Mouse (Mus musculus): ENCODE results near the gene Tril. TPM values are rescaled to one million over a fixed set of nuclear protein-coding genes. Genes with fewer than 3 reads are reported as not detected.

Tril gene
- total and polyA plus RNA-seq, 3 experiments, result not detected

- no peak for DNase-seq (ENCODE audit: extremely low read depth)
- no peak overlapping the region for H3K4me3 ChIP-seq (replicated peaks in 1 of 3; ENCODE audit: low read depth in 2 of 3, low read length in 2 of 3, poor library complexity in 1 of 3)
Observed at GRCm38 (mm10) chr6:53818732-53819661, 1.6 kb downstream of the Tril start.

DNA sequence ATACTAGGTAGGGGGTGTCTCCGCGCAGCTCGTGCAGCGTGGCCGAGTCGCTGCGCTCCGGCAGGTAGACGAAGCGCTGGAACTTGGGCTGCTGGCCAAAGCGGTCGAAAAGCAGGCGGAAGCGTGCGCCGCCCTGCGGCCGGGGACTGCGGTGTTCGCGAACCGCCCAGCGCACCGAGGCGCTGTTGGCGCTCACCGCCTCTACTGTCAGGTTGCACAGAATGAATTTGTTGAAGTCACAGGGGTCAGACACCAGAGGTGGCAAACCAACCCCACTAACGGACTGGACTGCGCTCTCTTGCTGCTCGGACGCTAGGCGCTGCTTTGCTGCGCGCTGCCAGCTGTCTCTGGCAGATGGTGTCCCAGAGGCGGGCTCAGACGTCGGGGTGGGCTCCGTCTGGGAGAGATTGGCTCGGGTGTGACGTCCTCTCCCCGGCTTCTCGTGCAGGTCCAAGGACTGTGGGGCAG, 2.3 kb downstream of the Tril start:
- Histone ChIP-seq H3K9me3 (replicated peaks; ENCODE audit: low read length) (peaks cover 25% of the 10 kb centered on the region), H3K9ac (ENCODE audit: insufficient read depth, low read depth) (no peak overlapping the region), H3K4me3 (replicated peaks in 1 of 3; ENCODE audit: low read depth in 2 of 3, low read length in 2 of 3, poor library complexity in 1 of 3) (no peak overlapping the region), H3K4me2 (ENCODE audit: insufficient read depth, low read depth, poor library complexity, severe bottlenecking) (no peak overlapping the region), H3K27ac (ENCODE audit: insufficient read depth, low read depth) (no peak overlapping the region), H3K79me2 (replicated peaks; ENCODE audit: control insufficient read depth, extremely low read depth, insufficient read depth, poor library complexity, severe bottlenecking) (no peaks in the 10 kb centered on the region), H3K27me3 (replicated peaks) (no peaks in the 10 kb centered on the region), H3K36me3 (replicated peaks in 1 of 2; ENCODE audit: control insufficient read depth in 1 of 2, insufficient read depth in 1 of 2, low read length in 1 of 2) (no peaks in the 10 kb centered on the region), H3K4me1 (ENCODE audit: control insufficient read depth in 1 of 2, insufficient read depth in 2 of 2) (no peaks in the 10 kb centered on the region)
- TF ChIP-seq NRF1 (IDR thresholded peaks at IDR 0.05; ENCODE audit: low read depth, low read length), result no peak
- no peak for TF ChIP-seq PAX5 (IDR thresholded peaks at IDR 0.05; ENCODE audit: low read length)
- no peak for TF ChIP-seq SIN3A (IDR thresholded peaks at IDR 0.05; ENCODE audit: low read length)
- TF ChIP-seq UBTF (IDR thresholded peaks at IDR 0.05; ENCODE audit: low read depth, low read length), result no peak
- no peak for TF ChIP-seq USF2 (conservative IDR thresholded peaks at IDR 0.05; ENCODE audit: low read depth, low read length)
- TF ChIP-seq CHD1 (IDR thresholded peaks at IDR 0.05; ENCODE audit: low read depth, low read length), result no peak
- TF ChIP-seq HCFC1 (IDR thresholded peaks at IDR 0.05; ENCODE audit: low read depth, low read length), result no peak
- TF ChIP-seq ETS1 (conservative IDR thresholded peaks at IDR 0.05; ENCODE audit: low read depth, low read length), result no peak
- TF ChIP-seq NELFE (IDR thresholded peaks at IDR 0.05; ENCODE audit: low read depth, low read length), result no peak
- no peak for TF ChIP-seq KAT2A (IDR thresholded peaks at IDR 0.05; ENCODE audit: insufficient replicate concordance, low read length)
- TF ChIP-seq JUN (IDR thresholded peaks at IDR 0.05; ENCODE audit: insufficient read depth, low read depth, low read length), result no peak
- no peak for TF ChIP-seq RCOR1 (conservative IDR thresholded peaks at IDR 0.05; ENCODE audit: low read depth, low read length)
- TF ChIP-seq BHLHE40 (IDR thresholded peaks at IDR 0.05; ENCODE audit: low read depth, low read length), result no peak
- no peak for TF ChIP-seq E2F4 (IDR thresholded peaks at IDR 0.05; ENCODE audit: insufficient replicate concordance, low read depth, low read length)
- in situ Hi-C loops (cut with MboI; ENCODE audit: low pct_ligation_motif_present, low pct_unique_long_range_greater_than_20kb, low sequenced_read_pairs), result no loop called here
- DNase-seq (ENCODE audit: extremely low read depth), result no peak
- dilution Hi-C loops (cut with MboI; ENCODE audit: extremely low pct_ligation_motif_present, extremely low pct_unique_long_range_greater_than_20kb, low sequenced_read_pairs), result no loop called here

More at GRCm38 (mm10) chr6:53818732-53819661, 1.6 kb downstream of the Tril start:
- dilution Hi-C loops (cut with MboI; ENCODE audit: extremely low pct_ligation_motif_present, extremely low pct_unique_long_range_greater_than_20kb, low sequenced_read_pairs) (no loop called here), in situ Hi-C loops (cut with MboI; ENCODE audit: low pct_ligation_motif_present, low pct_unique_long_range_greater_than_20kb, low sequenced_read_pairs) (no loop called here)
- Histone ChIP-seq H3K27me3 (replicated peaks) (no peaks in the 10 kb centered on the region), H3K4me1 (ENCODE audit: control insufficient read depth in 1 of 2, insufficient read depth in 2 of 2) (no peaks in the 10 kb centered on the region), H3K27ac (ENCODE audit: insufficient read depth, low read depth) (no peak overlapping the region), H3K9me3 (replicated peaks; ENCODE audit: low read length) (peaks cover 25% of the 10 kb centered on the region), H3K36me3 (replicated peaks in 1 of 2; ENCODE audit: control insufficient read depth in 1 of 2, insufficient read depth in 1 of 2, low read length in 1 of 2) (no peaks in the 10 kb centered on the region), H3K9ac (ENCODE audit: insufficient read depth, low read depth) (no peak overlapping the region), H3K4me2 (ENCODE audit: insufficient read depth, low read depth, poor library complexity, severe bottlenecking) (no peak overlapping the region), H3K79me2 (replicated peaks; ENCODE audit: control insufficient read depth, extremely low read depth, insufficient read depth, poor library complexity, severe bottlenecking) (no peaks in the 10 kb centered on the region)
- no peak for TF ChIP-seq BHLHE40 (IDR thresholded peaks at IDR 0.05; ENCODE audit: low read depth, low read length)
- no peak for TF ChIP-seq JUN (IDR thresholded peaks at IDR 0.05; ENCODE audit: insufficient read depth, low read depth, low read length)
- no peak for TF ChIP-seq USF1 (IDR thresholded peaks at IDR 0.05; ENCODE audit: low read depth, low read length)
- TF ChIP-seq MAFK (IDR thresholded peaks at IDR 0.05; ENCODE audit: insufficient replicate concordance, low read length), result no peak
- no peak for TF ChIP-seq POLR2AphosphoS2 (IDR thresholded peaks at IDR 0.05; ENCODE audit: low read depth, low read length)
- no peak for TF ChIP-seq TBP (conservative IDR thresholded peaks at IDR 0.05; ENCODE audit: low read depth, low read length)
- TF ChIP-seq MAZ (IDR thresholded peaks at IDR 0.05; ENCODE audit: low read depth, low read length), result no peak
- no peak for TF ChIP-seq IRF4 (IDR thresholded peaks at IDR 0.05; ENCODE audit: low read depth, low read length)
- TF ChIP-seq EP300 (IDR thresholded peaks at IDR 0.05; ENCODE audit: low read length), result no peak
- no peak for TF ChIP-seq RAD21 (IDR thresholded peaks at IDR 0.05; ENCODE audit: low read depth, low read length)
- no peak for TF ChIP-seq MEF2A (IDR thresholded peaks at IDR 0.05; ENCODE audit: borderline replicate concordance, low read depth, low read length)
